Mouse (Mus musculus): ENCODE data around the gene Gcnt3.
A peak's percentile ranks its signal among the peaks of the same experiment; 100 is the strongest.
"Not testable (repeated sequence)": the region's sequence is repeated elsewhere in the genome, so short reads cannot be mapped to it uniquely, and the experiment has no call there.

Gene Gcnt3

DNA sequence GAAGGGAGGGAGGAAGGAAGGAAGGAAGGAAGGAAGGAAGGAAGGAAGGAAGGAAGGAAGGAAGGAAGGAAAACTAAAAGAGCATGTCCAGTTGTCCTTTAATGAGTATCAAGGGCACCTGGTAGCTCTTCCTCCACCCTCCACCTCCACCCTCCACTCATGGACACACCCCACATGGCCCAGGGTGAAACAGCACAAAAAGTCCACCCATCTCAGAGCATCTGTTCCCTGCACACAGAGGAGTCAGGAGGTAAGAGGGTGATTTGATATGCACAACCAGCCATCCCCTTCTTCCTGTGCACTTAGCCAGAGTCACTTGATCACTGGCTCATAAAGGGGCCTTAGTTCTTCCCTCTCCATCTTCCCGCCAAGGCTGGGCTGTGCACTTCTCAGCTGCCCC, 5.0 kb upstream of the Gcnt3 start:
- no peak for DNase-seq (ENCODE audit: low spot score)

GRCm38 (mm10) chr9:70042137-70042536, 4.2 kb upstream of the Gcnt3 start:
- DNase-seq (ENCODE audit: low spot score), result no peak

DNA sequence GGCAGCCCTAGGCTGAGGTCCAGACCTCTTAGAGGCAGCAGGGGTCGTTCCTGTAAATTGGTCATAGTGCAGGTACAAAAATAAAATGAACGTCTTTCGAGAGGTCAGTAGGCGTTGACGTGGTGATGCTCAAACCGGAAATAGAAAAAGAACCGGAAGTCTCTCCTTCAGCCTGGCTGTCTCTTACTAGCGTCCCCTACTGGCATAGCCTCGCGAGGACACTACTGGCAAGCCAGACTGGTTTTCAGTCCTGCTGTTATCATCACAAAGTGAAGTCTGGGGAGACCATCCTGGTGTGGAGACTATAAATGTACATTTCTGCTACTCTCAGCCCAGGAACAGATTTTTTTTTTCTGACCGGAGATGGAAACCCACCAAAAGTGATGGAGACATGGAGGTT, 2.7 kb upstream of the Gcnt3 start:
- DNase-seq (ENCODE audit: low spot score), result no peak

GRCm38 (mm10) chr9:70039597-70040385, 1.9 kb upstream of the Gcnt3 start:
- DNase-seq (ENCODE audit: low spot score), result no peak

DNA sequence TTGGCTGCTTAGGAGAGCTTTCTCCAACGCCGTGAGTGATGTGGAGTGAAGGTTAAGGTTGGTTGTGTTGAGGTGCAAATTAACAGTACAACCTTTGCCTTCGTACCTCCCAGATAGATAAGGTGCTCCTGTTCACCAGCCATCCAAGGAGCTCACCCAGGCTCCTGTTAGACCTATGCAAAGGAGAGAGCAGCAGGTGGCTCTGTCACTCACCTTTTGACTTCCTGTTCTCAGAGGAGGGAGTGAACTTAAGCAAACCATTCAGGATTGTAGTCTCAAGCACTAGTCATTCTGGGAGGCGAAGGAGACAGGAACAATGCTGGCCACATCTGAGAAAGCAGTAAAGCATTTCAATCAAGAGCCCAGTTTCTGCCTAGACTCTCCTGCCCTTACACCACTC, 1.2 kb downstream of the Gcnt3 start:
- DNase-seq (ENCODE audit: low spot score), result no peak

- DNase-seq (ENCODE audit: low spot score), result no peak
These were observed 3.2 kb downstream of the Gcnt3 start for GRCm38 (mm10) chr9:70034702-70035101.

DNA sequence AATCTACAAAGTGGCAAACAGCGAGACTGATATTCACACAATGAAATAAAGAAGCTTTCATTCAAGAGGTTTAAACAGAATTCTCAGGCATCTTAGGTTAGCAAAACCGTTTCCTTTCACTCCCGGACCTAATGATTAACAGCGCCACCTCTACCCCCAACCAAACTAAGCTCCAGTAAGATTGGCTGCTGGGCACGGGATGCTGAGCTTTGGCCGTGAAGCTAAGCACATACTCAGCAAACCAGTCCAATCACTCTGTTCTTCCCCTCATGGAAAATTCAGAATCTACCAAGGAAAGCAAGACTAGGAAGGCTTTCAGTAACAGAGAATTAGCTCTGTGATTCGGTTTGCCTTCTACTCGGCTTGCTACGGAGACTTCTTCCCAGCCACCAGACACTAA, 4.8 kb downstream of the Gcnt3 start:
- DNase-seq (ENCODE audit: low spot score), result no peak

DNA sequence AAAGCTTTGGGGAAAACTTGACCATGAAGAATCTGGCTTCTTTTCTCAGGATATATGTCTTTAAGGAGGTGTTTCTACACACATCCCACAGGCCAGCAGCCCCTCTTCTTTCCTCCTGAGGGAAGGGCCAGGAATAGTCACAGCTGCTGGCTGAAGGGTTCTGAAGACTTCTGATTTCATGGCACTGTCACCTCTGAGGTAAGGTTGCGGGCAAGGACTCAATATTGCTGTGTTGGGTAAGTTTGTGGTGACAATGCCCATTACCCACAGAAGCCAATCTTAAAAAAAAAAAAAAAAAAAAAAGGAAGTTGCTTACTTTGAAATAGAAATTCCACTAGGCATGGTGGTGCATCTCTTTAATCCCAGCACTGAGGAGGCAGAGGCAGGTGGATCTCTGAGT, 5.7 kb downstream of the Gcnt3 start:
- DNase-seq (ENCODE audit: low spot score), result no peak

DNA sequence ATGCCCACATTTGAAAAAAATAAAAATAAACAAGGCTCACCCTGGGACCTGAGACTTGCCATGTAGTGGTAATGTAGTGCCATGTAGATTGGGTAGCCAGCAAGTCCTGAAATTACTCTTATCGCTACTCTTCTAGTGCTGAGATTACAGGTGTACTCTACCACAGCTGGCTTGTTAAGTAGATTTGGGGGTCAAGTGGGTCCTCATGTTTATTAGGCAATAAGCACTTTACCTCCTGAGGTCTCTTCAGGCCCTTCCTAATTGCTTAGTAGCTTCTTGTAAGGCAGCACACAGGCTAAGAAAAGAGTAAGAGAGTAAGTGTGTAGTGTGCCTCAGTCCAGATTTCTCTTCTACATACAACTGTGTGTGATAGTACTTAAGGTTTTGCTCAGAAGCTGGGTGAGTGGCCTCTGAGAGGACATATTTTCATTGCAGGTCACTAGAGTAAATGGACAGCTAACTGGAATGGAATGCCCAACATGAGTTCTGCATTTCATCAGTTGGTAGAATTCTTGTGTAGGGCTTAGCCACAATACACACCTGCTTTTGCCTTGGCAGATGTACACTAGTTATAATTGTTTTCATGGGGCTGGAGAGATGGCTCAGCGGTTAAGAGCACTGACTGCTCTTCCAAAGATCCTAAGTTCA, 12.4 kb downstream of the Gcnt3 start:
- no peak for DNase-seq (ENCODE audit: low spot score)

GRCm38 (mm10) chr9:70024648-70025047, 13.2 kb downstream of the Gcnt3 start:
- no peak for DNase-seq (ENCODE audit: low spot score)

DNA sequence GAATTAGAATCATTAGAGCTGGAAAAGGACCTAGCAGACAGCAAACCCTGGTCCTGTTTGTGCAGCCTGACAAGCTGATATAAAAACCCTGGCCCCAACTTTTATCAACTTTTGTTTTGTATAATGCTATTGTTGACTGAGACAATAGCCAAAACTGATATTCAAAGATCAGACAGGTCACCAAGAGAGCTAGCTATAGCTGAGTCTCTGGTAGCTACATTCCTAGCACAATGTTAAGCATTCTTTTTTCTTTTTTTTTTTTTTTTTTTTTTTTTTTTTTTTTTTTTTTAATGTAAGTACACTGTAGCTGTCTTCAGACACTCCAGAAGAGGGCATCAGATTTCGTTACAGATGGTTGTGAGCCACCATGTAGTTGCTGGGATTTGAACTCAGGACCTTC, 14.3 kb downstream of the Gcnt3 start:
- not testable (repeated sequence) for DNase-seq (ENCODE audit: low spot score)

GRCm38 (mm10) chr9:70022083-70022482, 15.8 kb downstream of the Gcnt3 start:
- DNase-seq (ENCODE audit: low spot score), result no peak

DNA sequence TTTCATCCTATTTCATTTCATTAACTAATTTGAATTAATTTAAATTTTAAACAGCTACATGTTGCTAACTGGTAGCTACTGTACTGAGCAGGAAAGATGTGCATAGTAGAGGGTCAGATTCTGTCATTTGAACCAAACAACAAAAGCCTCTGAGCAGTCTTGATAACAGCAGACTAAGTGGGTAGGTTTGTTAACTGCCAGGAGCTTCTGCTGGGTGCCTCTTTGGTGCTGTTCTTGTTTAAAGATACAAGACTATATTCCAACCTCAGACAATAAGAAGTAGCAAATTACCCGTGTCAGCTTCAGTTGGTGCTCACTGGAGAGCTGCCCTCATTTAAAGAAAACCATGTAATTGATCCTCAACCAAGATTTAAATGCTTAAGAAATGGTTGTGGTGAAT, 16.3 kb downstream of the Gcnt3 start:
- DNase-seq (ENCODE audit: low spot score), result no peak

- DNase-seq (ENCODE audit: low spot score), result no peak
These were observed 19.0 kb downstream of the Gcnt3 start for GRCm38 (mm10) chr9:70018879-70019278.

DNA sequence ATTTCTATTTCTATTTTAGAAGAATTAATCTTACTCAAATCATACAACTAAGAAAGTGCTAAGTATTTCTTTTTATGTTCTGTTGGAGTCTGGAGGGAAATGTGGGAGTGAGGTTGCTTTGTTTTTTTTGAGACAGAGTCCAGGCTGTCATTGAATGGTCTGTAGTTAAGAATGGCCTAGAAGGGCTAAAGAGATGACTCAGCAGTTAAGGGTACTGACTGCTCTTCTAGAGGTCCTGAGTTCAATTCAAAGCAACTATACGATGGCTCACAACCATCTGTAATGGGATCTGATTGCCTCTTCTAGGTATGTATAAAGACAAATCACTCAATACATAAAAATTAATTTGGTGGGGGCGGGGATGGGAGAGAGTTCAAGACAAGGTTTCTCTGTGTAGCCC, 22.3 kb downstream of the Gcnt3 start:
- no peak for DNase-seq (ENCODE audit: low spot score)

- peak; percentile 76 for DNase-seq (ENCODE audit: low spot score)
These were observed 25.4 kb downstream of the Gcnt3 start, which contains the start of gene Gtf2a2 for GRCm38 (mm10) chr9:70012408-70012901. Gtf2a2 (plus strand) TSS chr9:70012550.

GRCm38 (mm10) chr9:70011537-70012407, 26.1 kb downstream of the Gcnt3 start:
- no peak for DNase-seq (ENCODE audit: low spot score)

DNA sequence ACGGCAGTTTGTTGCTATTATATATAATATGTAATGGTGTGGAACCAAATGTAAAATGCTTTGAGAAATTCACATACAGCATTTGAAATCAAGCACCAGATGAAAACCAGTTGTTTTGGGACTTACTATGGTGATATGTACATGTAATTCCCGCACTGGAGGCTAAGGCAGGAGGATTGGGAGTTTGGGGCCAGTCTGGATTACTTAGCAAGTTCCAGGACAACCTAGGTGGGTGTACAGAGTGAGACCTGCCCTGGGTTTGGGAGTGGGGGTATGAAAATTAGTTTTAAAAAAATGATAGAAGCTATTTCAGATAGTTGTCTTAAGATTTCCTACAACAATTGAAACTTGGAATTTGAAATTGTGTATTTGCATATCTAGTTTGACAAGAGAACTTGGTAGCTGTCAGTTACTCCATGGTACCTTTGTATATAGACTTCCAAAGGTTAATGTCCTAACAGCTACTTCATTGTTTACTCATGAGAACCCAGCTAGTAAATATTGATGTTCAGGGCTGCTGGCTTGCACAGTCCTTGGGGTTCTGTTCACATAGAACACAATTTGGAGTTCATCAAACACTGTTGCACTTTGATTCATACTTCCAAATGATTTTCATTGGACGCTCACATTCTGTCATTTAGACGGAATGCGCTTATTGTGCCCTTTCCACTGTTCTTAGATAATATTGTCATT, 27.0 kb downstream of the Gcnt3 start:
- DNase-seq (ENCODE audit: low spot score), result no peak

- no peak for DNase-seq (ENCODE audit: low spot score)
These were observed 28.1 kb downstream of the Gcnt3 start for GRCm38 (mm10) chr9:70009754-70010304.

DNA sequence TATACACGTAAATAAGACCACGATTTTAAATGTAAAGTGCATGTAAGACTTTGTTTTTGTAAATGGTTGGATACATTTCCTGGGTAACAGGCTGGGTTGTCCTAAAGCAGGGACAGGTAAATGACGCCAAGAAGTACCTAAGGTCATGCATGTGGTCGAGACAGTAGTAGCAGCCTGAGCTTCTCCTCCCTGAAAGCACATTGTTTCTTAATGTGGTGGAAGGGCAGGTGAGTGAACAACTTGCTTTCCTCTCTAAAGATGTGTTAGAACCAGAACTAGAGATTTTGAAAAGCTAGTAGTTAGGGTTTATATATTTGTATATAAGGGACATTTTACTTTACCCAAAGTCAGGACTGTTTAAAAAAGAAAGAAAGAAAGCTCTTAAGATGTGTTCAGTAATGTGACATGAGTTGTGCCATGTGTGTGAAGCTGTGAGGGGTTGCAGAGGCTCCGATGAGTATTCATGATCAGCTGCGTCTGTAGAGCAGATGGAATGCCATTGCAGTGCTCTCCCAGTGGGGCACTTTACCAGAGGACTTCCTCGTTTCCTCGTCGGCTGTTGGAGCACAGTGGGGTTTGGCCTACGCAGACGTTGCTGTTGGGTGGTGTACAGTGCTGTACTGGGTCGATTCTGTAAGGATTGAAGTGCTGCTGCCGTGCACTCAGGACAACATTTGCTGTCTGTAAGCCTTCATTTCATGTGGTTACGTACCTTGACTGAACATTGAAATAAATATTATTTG, 30.2 kb downstream of the Gcnt3 start:
- no peak for DNase-seq (ENCODE audit: low spot score)

DNA sequence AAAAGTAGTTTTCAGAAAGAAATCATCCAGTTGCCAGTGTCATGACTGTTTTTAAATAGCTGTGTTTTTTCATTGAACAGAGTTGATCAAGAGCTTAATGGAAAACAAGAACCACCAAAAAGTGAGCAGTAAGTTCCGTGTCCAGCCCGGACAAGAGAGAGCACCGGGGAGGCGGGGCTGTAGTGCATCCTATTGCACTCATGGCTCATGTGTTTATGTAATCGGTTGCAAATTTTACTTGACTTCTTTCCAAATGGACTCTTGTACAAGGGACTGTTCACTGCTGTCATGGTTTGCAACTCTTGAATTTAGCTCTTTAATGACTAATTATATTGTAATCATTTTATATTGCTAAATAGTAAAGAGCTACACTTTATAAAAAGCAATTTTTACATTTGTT, 30.9 kb downstream of the Gcnt3 start:
- no peak for DNase-seq (ENCODE audit: low spot score)
